Mouse (Mus musculus) brain, embryonic 18.5 days (tissue): ENCODE results near the gene Phf23.

Experiments used
- DNase-seq: peaks from one replicate; pipeline ENCODE4 v3.0.0-alpha.2; 2012; ENCODE audit warnings: low read depth, low spot score

Gene Phf23

GRCm38 (mm10) chr11:69970775-69971174 lies 24.8 kb upstream of the Phf23 start:
- DNase-seq, result no peak

- DNase-seq, result no peak
These were observed 20.7 kb upstream of the Phf23 start for GRCm38 (mm10) chr11:69974907-69975306.

- DNase-seq, result no peak
These were observed 19.3 kb upstream of the Phf23 start for GRCm38 (mm10) chr11:69976271-69976670.

GRCm38 (mm10) chr11:69979827-69980195 lies 15.8 kb upstream of the Phf23 start:
- no peak for DNase-seq

GRCm38 (mm10) chr11:69980196-69981140 lies 15.1 kb upstream of the Phf23 start:
- DNase-seq, result peak; percentile 99

GRCm38 (mm10) chr11:69981141-69981762 lies 14.3 kb upstream of the Phf23 start, which contains the start of gene Ctdnep1:
TSS of gene Ctdnep1 (plus strand) at chr11:69981156.
- DNase-seq, result no peak

- no peak for DNase-seq
These were observed 13.4 kb upstream of the Phf23 start, which contains the start of gene Elp5 for GRCm38 (mm10) chr11:69982225-69982624. TSS of gene Elp5 (minus strand) at chr11:69982517.

GRCm38 (mm10) chr11:69982877-69983276 lies 12.7 kb upstream of the Phf23 start:
- no peak for DNase-seq

- no peak for DNase-seq
These were observed 12.2 kb upstream of the Phf23 start for GRCm38 (mm10) chr11:69983377-69983776.

GRCm38 (mm10) chr11:69984431-69984830 lies 11.1 kb upstream of the Phf23 start:
- DNase-seq, result no peak

- no peak for DNase-seq
These were observed 5.6 kb upstream of the Phf23 start for GRCm38 (mm10) chr11:69989949-69990348.

- DNase-seq, result peak; percentile 93
These were observed 4.5 kb upstream of the Phf23 start, which contains the start of gene Gabarap for GRCm38 (mm10) chr11:69990850-69991691. TSS of gene Gabarap (plus strand) at chr11:69991143.

GRCm38 (mm10) chr11:69991711-69992110 lies 3.9 kb upstream of the Phf23 start:
- no peak for DNase-seq

GRCm38 (mm10) chr11:69992396-69992795 lies 3.2 kb upstream of the Phf23 start:
- DNase-seq, result no peak

GRCm38 (mm10) chr11:69992932-69993331 lies 2.6 kb upstream of the Phf23 start:
- DNase-seq, result no peak

GRCm38 (mm10) chr11:69994401-69995090 lies 1.0 kb upstream of the Phf23 start:
- DNase-seq, result no peak

GRCm38 (mm10) chr11:69996161-69997061 lies 834 bp downstream of the Phf23 start:
- DNase-seq, result no peak

GRCm38 (mm10) chr11:69997070-69997509 lies 1.5 kb downstream of the Phf23 start:
- DNase-seq, result no peak

- DNase-seq, result no peak
These were observed 3.3 kb downstream of the Phf23 start for GRCm38 (mm10) chr11:69998567-69999491.
